Mouse (Mus musculus): ENCODE data around the gene Adcy7. TPM values are rescaled to one million over a fixed set of nuclear protein-coding genes. Genes with fewer than 3 reads are reported as not detected.

Gene Adcy7
- polyA plus RNA-seq, 1 experiment = 7.7 TPM

- TF ChIP-seq POLR2A (IDR thresholded peaks at IDR 0.05; ENCODE audit: low read depth, low read length) (no peak), CTCF (IDR thresholded peaks at IDR 0.05; ENCODE audit: extremely low read depth, insufficient read length, insufficient replicate concordance, low read depth, low read length) (no peak)
- peaks cover 1% of the 10 kb centered on the region; the same call in 1 of the 2 replicates for H3K36me3 ChIP-seq (ENCODE audit: control insufficient read depth, insufficient read depth, low read length)
- no peaks in the 10 kb centered on the region for H3K27me3 ChIP-seq (ENCODE audit: control insufficient read depth, insufficient read depth, low read length)
- peaks cover 7% of the 10 kb centered on the region for H3K4me1 ChIP-seq (ENCODE audit: control insufficient read depth, insufficient read depth, insufficient read length, low read length)
- H3K27ac ChIP-seq (ENCODE audit: insufficient read depth, low read depth, low read length) = peak overlapping the region; percentile 77
- 77% methylated on average over 13 of the region's 13 CpGs for WGBS
- H3K4me3 ChIP-seq (ENCODE audit: low read depth, low read length) = peak overlapping the region; percentile 45
Measured at GRCm38 (mm10) chr8:88290326-88291304, 18.4 kb downstream of the Adcy7 start.

DNA sequence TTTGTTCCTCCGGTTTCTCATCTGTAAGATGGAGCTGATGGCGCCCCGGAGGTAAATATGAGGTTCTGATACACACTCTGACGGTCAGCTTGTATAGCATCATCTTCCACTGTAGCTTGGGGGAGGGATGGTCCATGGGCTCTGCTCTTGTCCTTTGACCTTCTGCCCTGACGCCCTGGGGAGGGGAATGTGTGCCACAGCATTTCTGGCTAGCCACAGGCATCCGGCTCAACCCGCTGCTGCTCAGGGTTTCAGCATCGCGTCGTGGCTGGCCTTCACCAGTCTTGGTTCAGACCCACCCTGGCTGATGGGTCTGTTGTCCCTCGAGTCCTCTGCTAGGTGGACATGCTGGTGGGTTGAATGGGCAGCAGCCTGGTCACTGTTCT lies 19.1 kb downstream of the Adcy7 start:
- Histone ChIP-seq H3K4me1 (ENCODE audit: control insufficient read depth, insufficient read depth, insufficient read length, low read length) (peaks cover 7% of the 10 kb centered on the region), H3K4me3 (ENCODE audit: low read depth, low read length) (peak overlapping the region; percentile 23), H3K27me3 (ENCODE audit: control insufficient read depth, insufficient read depth, low read length) (no peaks in the 10 kb centered on the region), H3K36me3 (ENCODE audit: control insufficient read depth, insufficient read depth, low read length) (peaks cover 1% of the 10 kb centered on the region; the same call in 1 of the 2 replicates), H3K27ac (ENCODE audit: insufficient read depth, low read depth, low read length) (peak overlapping the region; percentile 77)
- WGBS = 78% methylated on average over 11 of the region's 11 CpGs
- TF ChIP-seq POLR2A (IDR thresholded peaks at IDR 0.05; ENCODE audit: low read depth, low read length) = no peak
- TF ChIP-seq CTCF (IDR thresholded peaks at IDR 0.05; ENCODE audit: extremely low read depth, insufficient read length, insufficient replicate concordance, low read depth, low read length) = no peak

DNA sequence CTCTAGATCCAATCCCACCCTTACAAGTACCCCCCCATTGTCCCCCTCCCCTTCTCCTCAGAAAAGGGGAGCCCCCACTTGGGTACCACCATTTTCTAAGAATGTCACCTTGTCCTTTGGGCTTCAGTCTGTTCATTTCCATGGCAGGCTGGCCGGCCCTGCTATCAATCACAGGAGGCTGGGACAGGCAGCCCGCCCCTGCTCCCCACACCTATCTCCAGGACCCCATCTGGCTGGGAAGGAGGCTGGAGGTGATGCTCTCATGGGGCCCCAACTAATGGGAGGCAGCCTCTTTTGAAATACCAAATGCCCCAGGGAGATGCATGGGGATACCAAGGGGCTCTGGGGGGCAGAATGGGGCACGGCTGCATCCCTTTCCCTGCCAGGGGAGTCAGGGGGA lies 20.7 kb downstream of the Adcy7 start:
- H3K4me1 ChIP-seq (ENCODE audit: control insufficient read depth, insufficient read depth, insufficient read length, low read length) = peaks cover 8% of the 10 kb centered on the region
- H3K27ac ChIP-seq (ENCODE audit: insufficient read depth, low read depth, low read length) = no peak overlapping the region
- H3K27me3 ChIP-seq (ENCODE audit: control insufficient read depth, insufficient read depth, low read length) = no peaks in the 10 kb centered on the region
- TF ChIP-seq CTCF (IDR thresholded peaks at IDR 0.05; ENCODE audit: extremely low read depth, insufficient read length, insufficient replicate concordance, low read depth, low read length) (no peak), POLR2A (IDR thresholded peaks at IDR 0.05; ENCODE audit: low read depth, low read length) (no peak)
- H3K4me3 ChIP-seq (ENCODE audit: low read depth, low read length) = no peak overlapping the region
- WGBS = 81% methylated on average over 3 of the region's 3 CpGs
- H3K36me3 ChIP-seq (ENCODE audit: control insufficient read depth, insufficient read depth, low read length) = peaks cover 1% of the 10 kb centered on the region; the same call in 1 of the 2 replicates

- Histone ChIP-seq H3K27ac (ENCODE audit: insufficient read depth, low read depth, low read length) (peak overlapping the region; percentile 61), H3K4me1 (ENCODE audit: control insufficient read depth, insufficient read depth, insufficient read length, low read length) (peaks cover 7% of the 10 kb centered on the region), H3K36me3 (ENCODE audit: control insufficient read depth, insufficient read depth, low read length) (peaks cover 1% of the 10 kb centered on the region; the same call in 1 of the 2 replicates), H3K27me3 (ENCODE audit: control insufficient read depth, insufficient read depth, low read length) (no peaks in the 10 kb centered on the region), H3K4me3 (ENCODE audit: low read depth, low read length) (peak overlapping the region; percentile 51)
- 77% methylated on average over 9 of the region's 9 CpGs for WGBS
- no peak for TF ChIP-seq CTCF (IDR thresholded peaks at IDR 0.05; ENCODE audit: extremely low read depth, insufficient read length, insufficient replicate concordance, low read depth, low read length)
- TF ChIP-seq POLR2A (IDR thresholded peaks at IDR 0.05; ENCODE audit: low read depth, low read length) = no peak
Measured at GRCm38 (mm10) chr8:88293590-88294356, 21.6 kb downstream of the Adcy7 start.

DNA sequence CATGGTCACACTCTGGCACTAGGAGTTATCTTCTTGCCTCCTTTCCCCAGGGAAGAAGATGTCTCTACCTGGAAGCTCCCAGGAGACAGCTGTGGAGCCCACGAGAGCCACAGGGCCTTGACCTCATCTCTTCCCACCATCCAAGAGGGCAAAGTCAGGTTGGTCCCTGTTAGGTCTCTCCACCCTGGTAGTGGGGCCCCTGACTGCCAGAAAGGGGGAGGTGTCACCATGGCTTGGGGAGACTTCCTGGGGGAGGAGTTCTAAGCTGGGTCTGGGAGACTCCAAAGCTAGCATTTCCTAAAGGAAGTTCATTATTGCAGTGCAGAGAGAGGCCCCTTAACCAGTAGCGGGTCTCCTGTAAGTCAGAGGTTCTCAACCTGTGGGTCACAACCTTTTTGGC lies 22.8 kb downstream of the Adcy7 start:
- WGBS = 77% methylated on average over 2 of the region's 2 CpGs
- Histone ChIP-seq H3K4me3 (ENCODE audit: low read depth, low read length) (no peak overlapping the region), H3K4me1 (ENCODE audit: control insufficient read depth, insufficient read depth, insufficient read length, low read length) (peaks cover 7% of the 10 kb centered on the region), H3K27ac (ENCODE audit: insufficient read depth, low read depth, low read length) (no peak overlapping the region), H3K36me3 (ENCODE audit: control insufficient read depth, insufficient read depth, low read length) (peaks cover 1% of the 10 kb centered on the region; the same call in 1 of the 2 replicates), H3K27me3 (ENCODE audit: control insufficient read depth, insufficient read depth, low read length) (no peaks in the 10 kb centered on the region)
- TF ChIP-seq POLR2A (IDR thresholded peaks at IDR 0.05; ENCODE audit: low read depth, low read length) = no peak
- TF ChIP-seq CTCF (IDR thresholded peaks at IDR 0.05; ENCODE audit: extremely low read depth, insufficient read length, insufficient replicate concordance, low read depth, low read length) = no peak

DNA sequence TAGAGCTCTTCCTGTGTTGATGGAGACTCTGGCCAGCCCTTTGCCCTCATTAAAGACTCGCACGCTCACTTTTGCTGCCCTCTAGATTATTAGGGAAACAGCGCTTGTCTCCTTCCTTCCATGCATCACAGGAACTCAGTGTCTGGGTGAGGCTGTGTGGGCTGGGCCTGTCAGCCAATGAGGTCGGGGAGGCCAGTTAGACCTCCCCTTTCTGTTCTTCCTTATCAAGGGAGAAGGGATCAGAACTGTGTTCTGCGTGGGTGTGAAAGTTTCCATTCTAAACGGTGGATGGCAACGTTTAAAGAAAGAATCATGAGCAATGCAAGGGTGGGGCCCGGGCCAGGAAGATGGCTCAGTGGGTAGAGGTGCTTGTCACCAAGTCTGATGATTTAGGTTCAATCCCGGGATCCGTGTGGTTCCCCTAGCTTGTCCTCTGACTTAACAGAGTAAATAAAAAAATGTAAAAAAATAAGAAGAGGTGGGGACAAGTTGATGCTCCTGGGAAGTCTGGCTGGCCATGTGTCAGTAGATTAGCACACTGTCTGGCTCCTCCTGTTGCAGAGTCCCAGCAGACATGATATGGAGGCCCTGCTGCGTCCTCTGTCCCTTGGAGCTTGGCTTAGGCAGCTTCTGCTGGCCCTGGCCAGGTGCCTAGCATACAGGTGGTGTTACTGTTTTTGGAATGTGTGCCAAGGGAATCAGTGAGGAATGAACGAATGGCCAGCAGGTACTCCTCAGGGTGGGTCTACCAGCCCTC lies 26.0 kb downstream of the Adcy7 start:
- WGBS = 20% methylated on average over 12 of the region's 12 CpGs
- H3K36me3 ChIP-seq (ENCODE audit: control insufficient read depth, insufficient read depth, low read length) = peaks cover 1% of the 10 kb centered on the region; the same call in 1 of the 2 replicates
- no peak for TF ChIP-seq CTCF (IDR thresholded peaks at IDR 0.05; ENCODE audit: extremely low read depth, insufficient read length, insufficient replicate concordance, low read depth, low read length)
- no peak for TF ChIP-seq POLR2A (IDR thresholded peaks at IDR 0.05; ENCODE audit: low read depth, low read length)
- no peak overlapping the region for H3K27ac ChIP-seq (ENCODE audit: insufficient read depth, low read depth, low read length)
- H3K4me1 ChIP-seq (ENCODE audit: control insufficient read depth, insufficient read depth, insufficient read length, low read length) = peaks cover 5% of the 10 kb centered on the region; the same call in 1 of the 2 replicates
- no peaks in the 10 kb centered on the region for H3K27me3 ChIP-seq (ENCODE audit: control insufficient read depth, insufficient read depth, low read length)
- H3K4me3 ChIP-seq (ENCODE audit: low read depth, low read length) = no peak overlapping the region
